Mouse (Mus musculus): ENCODE results near the gene Gm10413.
"Not testable (repeated sequence)": the region's sequence is repeated elsewhere in the genome, so short reads cannot be mapped to it uniquely, and the experiment has no call there.

Gm10413 gene

DNA sequence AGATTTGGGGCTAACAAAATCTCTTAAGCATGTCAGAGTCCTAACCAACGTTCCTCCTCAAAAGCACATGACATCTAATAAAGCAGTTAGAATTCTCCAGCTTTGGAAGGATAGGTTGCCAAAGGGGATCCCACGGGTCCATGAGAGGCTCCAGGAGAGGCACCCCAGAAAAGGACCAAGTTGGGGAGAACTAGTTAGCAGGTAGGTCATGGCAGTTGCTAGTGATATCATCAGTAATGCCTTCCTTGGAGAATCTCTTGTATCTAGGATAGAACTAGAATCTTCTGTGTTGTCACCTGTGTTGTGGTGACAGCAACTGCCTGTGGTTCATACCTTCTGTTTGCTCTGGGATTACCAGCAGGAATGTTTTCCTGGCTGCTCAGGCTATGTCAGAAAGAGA is at the start of gene Gm10413:
Gene Gm10413, plus strand, starts transcription at position 301 of the 400 bp plus-strand sequence.
- DNase-seq, result not testable (repeated sequence)

DNA sequence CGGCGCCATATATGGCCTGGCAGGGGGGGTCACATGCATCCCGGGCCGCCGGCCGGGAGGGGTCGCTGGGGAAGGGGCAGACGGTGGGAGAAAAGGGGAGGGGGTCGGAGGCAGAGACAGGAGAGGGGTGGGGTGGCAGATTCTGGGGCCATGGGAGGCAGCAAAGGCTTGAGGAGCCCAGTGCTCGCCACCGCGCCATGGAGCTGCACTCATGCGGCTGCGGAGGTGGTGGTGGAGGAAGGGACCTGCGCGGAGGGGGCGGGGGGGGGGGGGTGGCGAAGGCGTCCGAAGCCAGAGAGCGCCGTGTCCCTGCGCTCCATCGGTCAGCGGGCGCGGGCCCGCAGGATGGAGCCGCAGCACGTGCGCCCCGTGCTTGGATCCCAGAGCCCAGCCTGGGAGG is 17.4 kb downstream of the Gm10413 start, which contains the start of gene Gm10409:
Gene Gm10409, plus strand, starts transcription at position 301 of the 400 bp plus-strand sequence.
- not testable (repeated sequence) for DNase-seq

DNA sequence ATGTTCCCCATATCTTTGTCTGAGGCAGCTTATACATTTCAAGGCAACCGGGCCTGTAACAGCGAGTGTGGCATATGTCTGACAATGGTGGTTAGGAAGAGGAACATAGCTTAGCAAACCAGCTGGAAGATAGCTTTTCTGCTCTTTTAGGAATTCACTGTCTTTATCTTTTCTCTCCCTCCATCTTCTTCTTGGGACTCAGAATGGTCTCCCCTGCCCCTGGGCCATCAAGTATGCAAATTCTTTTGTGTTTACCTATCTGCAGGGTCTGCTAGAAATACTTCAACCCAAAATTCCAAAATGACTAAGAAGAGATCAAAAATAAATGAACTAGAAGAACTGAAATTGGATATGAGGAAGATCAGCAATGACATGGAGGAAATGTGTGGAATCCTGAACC is 32.9 kb downstream of the Gm10413 start, which contains the start of gene Gm3005:
Gene Gm3005, plus strand, starts transcription at position 301 of the 400 bp plus-strand sequence.
- not testable (repeated sequence) for DNase-seq

DNA sequence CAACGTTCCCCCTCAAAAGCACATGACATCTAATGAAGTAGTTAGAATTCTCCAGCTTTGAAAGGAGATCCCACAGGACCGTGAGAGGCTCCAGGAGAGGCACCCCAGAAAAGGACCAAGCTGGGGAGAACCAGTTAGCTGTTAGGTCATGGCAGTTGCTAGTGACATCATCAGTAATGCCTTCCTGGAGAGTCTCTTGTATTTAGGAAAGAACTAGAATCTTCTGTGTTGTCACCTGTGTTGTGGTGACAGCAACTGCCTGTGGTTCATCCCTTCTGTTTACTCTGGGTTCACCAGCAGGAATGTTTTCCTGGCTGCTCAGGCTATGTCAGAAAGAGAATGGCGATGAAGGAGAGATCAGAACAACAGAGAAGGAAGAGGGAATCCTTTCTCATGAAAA is 54.2 kb downstream of the Gm10413 start, which contains the start of gene Gm10408:
Gene Gm10408, plus strand, starts transcription at position 301 of the 400 bp plus-strand sequence.
- not testable (repeated sequence) for DNase-seq
